Mouse (Mus musculus): Measurements from ENCODE around the gene Sgtb. TPM values are rescaled to one million over a fixed set of nuclear protein-coding genes. Genes with fewer than 3 reads are reported as not detected.

Sgtb gene
- polyA plus RNA-seq, 1 experiment from 2014 or later: 0.47 TPM

DNA sequence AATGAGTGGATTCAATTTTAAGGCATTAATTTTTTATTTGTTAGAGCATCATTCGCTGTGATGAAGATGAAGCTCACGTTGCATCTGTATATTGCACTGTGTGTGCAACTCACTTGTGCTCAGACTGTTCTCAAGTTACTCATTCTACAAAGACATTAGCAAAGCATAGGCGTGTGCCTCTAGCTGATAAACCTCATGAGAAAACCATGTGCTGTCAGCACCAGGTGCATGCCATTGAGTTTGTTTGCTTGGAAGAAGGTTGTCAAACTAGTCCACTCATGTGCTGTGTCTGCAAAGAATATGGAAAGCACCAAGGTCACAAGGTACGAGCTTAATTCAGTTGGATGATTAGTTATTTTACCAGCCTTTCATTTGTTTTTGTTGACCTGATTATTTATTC is 77.8 kb downstream of the Sgtb start:
- no peaks in the 10 kb centered on the region for H3K4me1 ChIP-seq (replicated peaks)
- peaks cover 49% of the 10 kb centered on the region for H3K36me3 ChIP-seq (replicated peaks)
- no peak for ATAC-seq (ENCODE audit: insufficient read depth)
- no peak overlapping the region for H3K4me2 ChIP-seq
- no peak overlapping the region for H3K9ac ChIP-seq
- no peaks in the 10 kb centered on the region for H3K9me3 ChIP-seq (replicated peaks)
- no peak overlapping the region for H3K4me3 ChIP-seq (replicated peaks)
- 76% methylated on average over 4 of the region's 4 CpGs for WGBS (ENCODE audit: insufficient replicate concordance)
- no peak overlapping the region for H3K27ac ChIP-seq (replicated peaks)
- no peaks in the 10 kb centered on the region for H3K27me3 ChIP-seq

Other genes starting within 250 kb of the Sgtb start
- gene Erbin, start 189.2 kb upstream of the Sgtb start, polyA plus RNA-seq (2015; fragmentation: Nextera tagmentation; extraction: Ambion mirVana): 4.5 and 4.9 TPM in 2 replicates
- gene Nln, start 127 bp upstream of the Sgtb start, polyA plus RNA-seq (2015; fragmentation: Nextera tagmentation; extraction: Ambion mirVana): 12.5 and 12.8 TPM in 2 replicates
- 21.4 and 22.3 TPM in 2 replicates for gene Trappc13, start 68.7 kb downstream of the Sgtb start, polyA plus RNA-seq (2015; fragmentation: Nextera tagmentation; extraction: Ambion mirVana)
- gene Trim23, start 69.1 kb downstream of the Sgtb start, polyA plus RNA-seq (2015; fragmentation: Nextera tagmentation; extraction: Ambion mirVana): 8.2 and 9.1 TPM in 2 replicates
- 52.7 and 65.2 TPM in 2 replicates for gene Cenpk, start 118.9 kb downstream of the Sgtb start, polyA plus RNA-seq (2015; fragmentation: Nextera tagmentation; extraction: Ambion mirVana)
- 9.0 and 9.2 TPM in 2 replicates for gene Ppwd1, start 119.1 kb downstream of the Sgtb start, polyA plus RNA-seq (2015; fragmentation: Nextera tagmentation; extraction: Ambion mirVana)
- gene Adamts6, start 178.1 kb downstream of the Sgtb start, polyA plus RNA-seq (2015; fragmentation: Nextera tagmentation; extraction: Ambion mirVana): 0.17 and 0.28 TPM in 2 replicates